Mouse (Mus musculus) lung, adult 2 months (tissue): ENCODE measurements around the gene Slk.

ENCODE experiments used
- CTCF ChIP-seq: fragments of 200-500 bp; IDR thresholded peaks from 2 replicates; pipeline ENCODE4 v1.5.1; 2011; ENCODE audit warnings: mild to moderate bottlenecking, low read length, control low read depth; ENCODE audit not compliant: insufficient read depth
- POLR2A ChIP-seq: fragments of 200-500 bp; IDR thresholded peaks from 2 replicates; pipeline ENCODE4 v1.6.1; 2011; ENCODE audit warnings: low read depth, mild to moderate bottlenecking, control low read depth, low read length, borderline replicate concordance; ENCODE audit errors: extremely low read depth

DNA sequence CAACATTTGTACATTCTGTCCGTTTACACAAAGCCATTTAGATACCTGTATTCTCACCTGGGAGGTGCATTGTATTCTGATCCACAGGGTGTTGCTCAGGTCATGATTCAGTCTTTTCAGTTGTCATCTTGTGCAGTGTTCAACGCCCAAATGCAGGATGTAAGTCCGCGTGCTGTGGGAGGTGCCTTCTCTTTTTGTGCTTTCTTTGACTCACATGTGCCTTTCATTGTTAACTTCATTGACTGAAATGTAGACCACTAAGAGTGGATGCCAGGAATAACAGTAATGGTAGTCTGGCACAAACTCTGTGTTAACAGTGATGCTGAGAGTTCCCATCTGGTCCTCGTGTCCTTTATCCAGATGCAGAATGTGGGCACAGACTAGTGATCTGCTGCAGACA, 50.9 kb downstream of the Slk start:
- TF ChIP-seq POLR2A, result no peak
- TF ChIP-seq CTCF, result no peak
